Mouse (Mus musculus): ENCODE data around the gene Lipc. TPM values are rescaled to one million over a fixed set of nuclear protein-coding genes. Genes with fewer than 3 reads are reported as not detected.
A peak's percentile ranks its signal among the peaks of the same experiment; 100 is the strongest.

Gene Lipc
- polyA plus RNA-seq, 1 experiment from 2014 or later: not detected

DNA sequence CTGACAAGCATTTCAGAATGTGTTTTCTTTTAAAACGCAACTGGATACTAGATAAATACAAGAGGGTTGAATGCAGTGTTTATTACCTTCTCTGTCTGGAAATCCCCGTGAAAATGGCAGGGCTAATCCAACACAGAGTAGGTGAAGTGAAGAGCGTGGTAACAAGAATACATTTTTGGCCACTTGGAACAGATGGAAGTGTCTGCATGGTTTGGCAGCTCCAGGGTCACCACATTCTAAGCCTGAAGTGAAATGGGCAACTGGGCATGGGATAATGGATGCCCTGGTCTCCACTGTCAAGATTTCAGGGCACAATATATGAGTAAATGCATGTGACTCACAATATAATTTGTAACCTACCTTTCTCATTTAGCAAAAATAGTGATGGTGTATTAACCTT is 169.8 kb downstream of the Lipc start:
- Histone ChIP-seq H3K9ac (ENCODE audit: low read depth, low read length) (no peak overlapping the region), H3K4me1 (replicated peaks; ENCODE audit: control insufficient read depth, insufficient read depth, low read length) (no peaks in the 10 kb centered on the region), H3K36me3 (ENCODE audit: control insufficient read depth, insufficient read depth) (0 out of 2 replicates have a peak, but pooled peaks cover 10% of the 10 kb centered on the region), H3K4me3 (ENCODE audit: low read depth, low read length) (no peak overlapping the region), H3K4me2 (replicated peaks; ENCODE audit: low read depth) (no peak overlapping the region), H3K9me3 (ENCODE audit: control insufficient read depth) (no peaks in the 10 kb centered on the region), H3K27me3 (replicated peaks; ENCODE audit: control insufficient read depth, insufficient read depth, low read length) (no peaks in the 10 kb centered on the region), H3K27ac (ENCODE audit: low read depth, low read length) (no peak overlapping the region)
- ATAC-seq: no peak
- WGBS: 79% methylated on average over 3 of the region's 3 CpGs
- TF ChIP-seq CTCF (IDR thresholded peaks at IDR 0.05; ENCODE audit: low read depth): no peak

- H3K4me3 ChIP-seq (ENCODE audit: low read depth, low read length): no peak overlapping the region
- H3K27ac ChIP-seq (ENCODE audit: low read depth, low read length): no peak overlapping the region
- H3K9me3 ChIP-seq (ENCODE audit: control insufficient read depth): no peaks in the 10 kb centered on the region
- no peaks in the 10 kb centered on the region for H3K4me1 ChIP-seq (replicated peaks; ENCODE audit: control insufficient read depth, insufficient read depth, low read length)
- no peaks in the 10 kb centered on the region for H3K27me3 ChIP-seq (replicated peaks; ENCODE audit: control insufficient read depth, insufficient read depth, low read length)
- TF ChIP-seq CTCF (IDR thresholded peaks at IDR 0.05; ENCODE audit: low read depth): no peak
- no peak overlapping the region for H3K4me2 ChIP-seq (replicated peaks; ENCODE audit: low read depth)
- H3K36me3 ChIP-seq (ENCODE audit: control insufficient read depth, insufficient read depth): peaks cover 9% of the 10 kb centered on the region
- no peak overlapping the region for H3K9ac ChIP-seq (ENCODE audit: low read depth, low read length)
- ATAC-seq: no peak
- 92% methylated on average over 2 of the region's 2 CpGs for WGBS
These were observed 176.5 kb downstream of the Lipc start for GRCm38 (mm10) chr9:70775517-70775916.

DNA sequence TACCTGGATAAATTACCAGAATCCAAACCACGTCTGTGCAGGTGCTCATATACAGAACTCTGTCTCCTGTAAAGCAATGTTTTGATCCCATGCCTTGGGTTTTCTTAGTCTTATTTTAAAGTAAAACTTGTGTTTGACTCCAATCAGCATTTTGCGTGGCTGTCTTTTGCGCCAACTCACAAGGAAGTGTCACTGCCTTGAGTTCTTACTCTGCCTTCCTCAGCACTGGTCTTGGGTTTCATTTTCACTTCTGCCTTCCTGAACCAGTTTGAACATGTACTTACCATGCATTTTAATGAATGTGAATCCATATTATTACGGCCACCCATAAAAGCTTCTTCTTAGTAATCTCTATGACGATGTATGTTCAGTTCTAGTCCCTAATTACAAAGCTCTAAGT is 191.1 kb downstream of the Lipc start:
- WGBS: 75% methylated on average over 5 of the region's 5 CpGs
- Histone ChIP-seq H3K27ac (ENCODE audit: low read depth, low read length) (peak overlapping the region; percentile 66), H3K4me1 (replicated peaks; ENCODE audit: control insufficient read depth, insufficient read depth, low read length) (no peaks in the 10 kb centered on the region), H3K4me2 (replicated peaks; ENCODE audit: low read depth) (no peak overlapping the region; the same call in 1 of the 2 replicates), H3K9ac (ENCODE audit: low read depth, low read length) (no peak overlapping the region), H3K4me3 (ENCODE audit: low read depth, low read length) (no peak overlapping the region), H3K27me3 (replicated peaks; ENCODE audit: control insufficient read depth, insufficient read depth, low read length) (no peaks in the 10 kb centered on the region), H3K9me3 (ENCODE audit: control insufficient read depth) (no peaks in the 10 kb centered on the region), H3K36me3 (ENCODE audit: control insufficient read depth, insufficient read depth) (peaks cover 30% of the 10 kb centered on the region)
- peak; percentile 38; the same call in 1 of the 2 replicates for ATAC-seq
- TF ChIP-seq CTCF (IDR thresholded peaks at IDR 0.05; ENCODE audit: low read depth): no peak

DNA sequence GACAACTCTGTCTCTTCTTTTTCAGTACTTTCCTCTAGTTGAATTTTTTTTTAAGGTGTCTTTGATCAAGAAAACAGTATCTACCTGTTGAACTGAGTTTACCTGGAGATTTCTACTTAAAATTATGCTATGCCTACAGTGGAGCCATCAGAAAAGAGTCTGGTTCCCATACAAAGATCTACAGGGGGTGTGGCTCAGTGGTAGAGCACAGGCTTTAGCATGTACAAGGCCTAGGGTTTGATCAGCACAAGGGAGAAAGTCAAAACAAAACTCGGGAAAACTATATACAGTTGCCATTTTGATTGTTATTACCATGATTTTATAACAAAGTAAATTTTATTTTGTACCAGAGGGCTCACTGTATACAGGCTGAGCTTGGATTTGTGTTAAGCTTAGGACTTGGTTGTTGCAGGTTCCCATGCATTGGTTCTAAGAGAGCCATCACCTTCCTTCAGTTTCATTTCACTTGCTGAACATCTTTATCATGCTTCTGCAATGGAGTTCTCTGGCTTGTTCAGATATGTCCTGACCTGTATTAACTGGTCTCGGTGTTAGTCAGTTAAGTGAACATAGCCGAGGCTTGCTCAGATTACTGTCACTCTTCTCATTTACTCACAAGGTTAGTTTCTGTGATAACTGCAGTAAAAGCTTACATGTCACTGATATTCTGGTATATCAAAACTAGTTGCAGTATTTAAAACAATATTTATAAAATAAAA is 200.4 kb downstream of the Lipc start:
- Histone ChIP-seq H3K4me2 (replicated peaks; ENCODE audit: low read depth) (no peak overlapping the region), H3K9me3 (ENCODE audit: control insufficient read depth) (no peaks in the 10 kb centered on the region), H3K4me3 (ENCODE audit: low read depth, low read length) (no peak overlapping the region), H3K36me3 (ENCODE audit: control insufficient read depth, insufficient read depth) (peaks cover 28% of the 10 kb centered on the region), H3K9ac (ENCODE audit: low read depth, low read length) (no peak overlapping the region), H3K27me3 (replicated peaks; ENCODE audit: control insufficient read depth, insufficient read depth, low read length) (no peaks in the 10 kb centered on the region), H3K4me1 (replicated peaks; ENCODE audit: control insufficient read depth, insufficient read depth, low read length) (no peaks in the 10 kb centered on the region), H3K27ac (ENCODE audit: low read depth, low read length) (no peak overlapping the region)
- ATAC-seq: no peak
- 87% methylated on average over 3 of the region's 3 CpGs for WGBS
- TF ChIP-seq CTCF (IDR thresholded peaks at IDR 0.05; ENCODE audit: low read depth): no peak

Small RNA genes within 50 kb of the gene (microRNA-seq; reads per million reads assigned to microRNA genes)
- gene Gm25149: not detected

Other genes with a start within 250 kb of the Lipc start
- 0.18 and 0.21 TPM in 2 replicates for gene Aqp9, start 216.5 kb upstream of the Lipc start, polyA plus RNA-seq (2015; fragmentation: Nextera tagmentation; extraction: Ambion mirVana)

All from intestine, postnatal 0 days (tissue).